Mouse (Mus musculus): Measurements from ENCODE around the gene Aff1. TPM values are rescaled to one million over a fixed set of nuclear protein-coding genes. Genes with fewer than 3 reads are reported as not detected.

The Aff1 gene
- total and polyA plus RNA-seq, 2 experiments from 2014 or later: 1.6 to 6.4 TPM

DNA sequence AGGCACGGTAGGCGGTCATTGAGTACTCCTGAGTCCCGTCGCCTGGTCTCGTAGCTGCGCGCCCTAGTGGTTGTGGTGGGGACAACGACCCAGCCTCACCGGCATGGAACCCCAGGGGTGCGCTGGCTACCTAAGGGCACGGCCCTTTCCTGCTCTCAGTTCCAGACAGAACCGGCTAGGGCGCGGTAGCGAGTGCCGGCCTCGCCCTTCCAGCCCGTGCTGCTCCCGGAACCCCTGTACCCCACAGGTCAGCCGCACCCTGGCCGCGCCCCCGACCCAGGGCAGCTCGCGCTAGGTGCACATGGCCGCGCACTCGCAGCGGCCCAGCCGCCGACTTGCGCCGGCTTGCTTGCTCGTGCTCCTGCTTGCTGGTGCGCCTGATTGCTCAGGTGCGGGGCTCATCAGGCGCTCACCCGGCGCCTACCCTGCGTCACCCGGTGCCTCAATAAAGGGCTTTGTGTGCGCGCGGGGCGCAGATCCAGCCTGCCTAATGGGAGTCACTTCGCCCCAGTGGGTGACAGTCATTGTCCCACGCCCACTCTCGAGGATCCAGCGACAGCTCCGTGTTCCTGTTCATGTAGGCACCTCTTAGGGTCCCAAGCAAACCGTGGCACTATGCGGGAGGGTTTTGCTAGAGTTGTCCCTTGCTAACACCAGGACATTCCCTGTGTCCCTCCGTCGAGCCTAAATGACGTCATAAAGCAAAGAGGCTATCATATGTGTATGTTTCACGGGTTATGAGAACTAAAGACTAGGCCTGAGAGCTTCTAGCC, 36.6 kb upstream of the Aff1 start, which contains the start of gene 1700016H13Rik:
Gene 1700016H13Rik (minus strand): TSS at position 665 of the 773 bp plus-strand sequence.
- Histone ChIP-seq H3K9me3 (ENCODE audit: low read length) (no peaks in the 10 kb centered on the region), H3K27me3 (ENCODE audit: insufficient read depth, low read length) (0 out of 2 replicates have a peak, but pooled peaks cover 3% of the 10 kb centered on the region), H3K36me3 (ENCODE audit: insufficient read depth, low read length) (no peaks in the 10 kb centered on the region), H3K27ac (ENCODE audit: low read depth, low read length) (0 out of 2 replicates have a peak within 1 kb of the TSS, but pooled peaks have one; percentile 6), H3K4me3 (ENCODE audit: low read depth, low read length) (peak within 1 kb of the TSS; percentile 53), H3K4me2 (ENCODE audit: low read depth, low read length, poor library complexity, severe bottlenecking) (peak within 1 kb of the TSS; percentile 96), H3K9ac (replicated peaks; ENCODE audit: low read length, poor library complexity, severe bottlenecking) (peak within 1 kb of the TSS; percentile 76), H3K4me1 (ENCODE audit: insufficient read depth, low read length) (0 out of 2 replicates have a peak, but pooled peaks cover 2% of the 10 kb centered on the region)
- 1% methylated on average over 45 of the region's 56 CpGs for WGBS
- DNase-seq (ENCODE audit: low spot score) (peak; percentile 65), ATAC-seq (ENCODE audit: low FRiP score) (peak; percentile 81)
- TF ChIP-seq CTCF (IDR thresholded peaks at IDR 0.05): peak; percentile 67

DNA sequence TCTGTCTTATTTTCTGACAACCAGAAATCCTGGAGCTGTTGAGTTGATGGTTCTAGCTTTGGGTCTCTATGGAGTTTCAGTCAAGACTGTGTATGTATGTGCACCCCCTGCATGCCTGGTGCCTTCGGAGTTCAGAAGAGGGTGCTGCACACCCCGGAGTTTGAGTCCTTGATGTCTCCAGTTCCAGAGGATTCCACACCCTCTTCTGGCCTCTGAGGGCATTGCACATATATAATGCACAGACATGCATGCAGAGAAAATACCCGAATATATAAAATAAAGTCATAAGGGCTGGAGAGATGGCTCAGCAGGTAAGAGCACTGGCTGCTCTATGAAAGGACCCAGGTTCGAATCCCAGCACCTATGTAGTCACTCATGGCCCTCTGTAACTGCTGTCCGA, 33.3 kb upstream of the Aff1 start:
- peak; percentile 62 for TF ChIP-seq CTCF (IDR thresholded peaks at IDR 0.05)
- no peak for ATAC-seq (ENCODE audit: low FRiP score)

DNA sequence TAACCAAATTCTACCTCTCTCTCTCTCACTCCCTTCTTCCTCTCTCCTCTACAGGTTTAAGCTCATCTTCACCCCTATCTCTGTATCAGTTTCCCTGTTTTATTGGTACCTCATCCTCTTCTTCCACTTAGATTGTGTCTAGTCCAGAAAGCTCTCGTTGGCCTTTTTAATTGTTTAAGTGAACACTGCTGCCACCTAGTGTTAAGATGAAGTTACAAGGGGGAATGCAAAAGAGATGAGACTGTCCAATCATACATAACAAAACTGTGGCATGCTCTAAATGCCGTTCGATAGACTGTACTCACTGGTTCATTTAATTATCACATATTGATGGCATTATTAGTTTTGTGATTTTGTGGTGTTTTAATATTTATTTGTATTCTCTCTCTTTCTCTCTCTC, 32.6 kb upstream of the Aff1 start:
- H3K27me3 ChIP-seq (ENCODE audit: insufficient read depth, low read length): 0 out of 2 replicates have a peak, but pooled peaks cover 3% of the 10 kb centered on the region
- DNase-seq (ENCODE audit: low spot score) (peak; percentile 84), ATAC-seq (ENCODE audit: low FRiP score) (no peak)
- no peak overlapping the region for H3K9ac ChIP-seq (replicated peaks; ENCODE audit: low read length, poor library complexity, severe bottlenecking)
- no peaks in the 10 kb centered on the region for H3K9me3 ChIP-seq (ENCODE audit: low read length)
- peak; percentile 91 for TF ChIP-seq CTCF (IDR thresholded peaks at IDR 0.05)
- H3K4me2 ChIP-seq (ENCODE audit: low read depth, low read length, poor library complexity, severe bottlenecking): no peak overlapping the region
- whole genome bisulfite sequencing: 26% methylated on average over 3 of the region's 3 CpGs
- no peak overlapping the region for H3K4me3 ChIP-seq (ENCODE audit: low read depth, low read length)
- no peak overlapping the region for H3K27ac ChIP-seq (ENCODE audit: low read depth, low read length)
- 0 out of 2 replicates have a peak, but pooled peaks cover 2% of the 10 kb centered on the region for H3K4me1 ChIP-seq (ENCODE audit: insufficient read depth, low read length)
- no peaks in the 10 kb centered on the region for H3K36me3 ChIP-seq (ENCODE audit: insufficient read depth, low read length)

More for the DNA sequence above, 33.3 kb upstream of the Aff1 start:
- no peak overlapping the region for H3K4me3 ChIP-seq (ENCODE audit: low read depth, low read length)
- H3K9ac ChIP-seq (replicated peaks; ENCODE audit: low read length, poor library complexity, severe bottlenecking): no peak overlapping the region
- 0 out of 2 replicates have a peak, but pooled peaks cover 2% of the 10 kb centered on the region for H3K4me1 ChIP-seq (ENCODE audit: insufficient read depth, low read length)
- no peak overlapping the region for H3K27ac ChIP-seq (ENCODE audit: low read depth, low read length)
- 0 out of 2 replicates have a peak, but pooled peaks cover 3% of the 10 kb centered on the region for H3K27me3 ChIP-seq (ENCODE audit: insufficient read depth, low read length)
- H3K4me2 ChIP-seq (ENCODE audit: low read depth, low read length, poor library complexity, severe bottlenecking): no peak overlapping the region
- no peaks in the 10 kb centered on the region for H3K9me3 ChIP-seq (ENCODE audit: low read length)
- WGBS: 72% methylated on average over 5 of the region's 5 CpGs
- DNase-seq (ENCODE audit: low spot score): peak; percentile 23
- H3K36me3 ChIP-seq (ENCODE audit: insufficient read depth, low read length): no peaks in the 10 kb centered on the region

DNA sequence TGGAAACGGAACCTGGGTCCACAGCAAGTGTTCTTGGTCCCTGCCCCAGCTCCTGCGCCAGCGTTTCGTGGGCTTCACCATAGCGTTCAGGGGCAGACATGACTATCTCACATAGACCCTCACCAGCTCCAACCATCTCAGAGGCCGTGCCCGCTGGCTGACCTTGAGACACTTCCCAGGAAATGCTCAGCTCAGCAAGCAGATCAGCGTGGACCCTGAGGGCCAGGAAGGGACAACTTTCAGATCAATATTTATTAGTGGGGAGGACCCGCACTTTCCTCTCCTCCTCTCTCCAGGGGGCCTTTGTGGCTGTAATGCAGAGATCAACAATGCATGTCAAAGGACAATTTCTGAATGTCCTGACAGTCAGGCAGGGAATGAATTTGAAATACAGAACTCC, 27.2 kb upstream of the Aff1 start:
- 0 out of 2 replicates have a peak, but pooled peaks cover 3% of the 10 kb centered on the region for H3K27me3 ChIP-seq (ENCODE audit: insufficient read depth, low read length)
- no peak overlapping the region for H3K4me3 ChIP-seq (ENCODE audit: low read depth, low read length)
- no peaks in the 10 kb centered on the region for H3K4me1 ChIP-seq (ENCODE audit: insufficient read depth, low read length)
- DNase-seq (ENCODE audit: low spot score): no peak
- no peak overlapping the region for H3K27ac ChIP-seq (ENCODE audit: low read depth, low read length)
- H3K36me3 ChIP-seq (ENCODE audit: insufficient read depth, low read length): no peaks in the 10 kb centered on the region
- no peak for ATAC-seq (ENCODE audit: low FRiP score)
- no peak overlapping the region for H3K9ac ChIP-seq (replicated peaks; ENCODE audit: low read length, poor library complexity, severe bottlenecking)
- no peak overlapping the region for H3K4me2 ChIP-seq (ENCODE audit: low read depth, low read length, poor library complexity, severe bottlenecking)
- WGBS: 72% methylated on average over 9 of the region's 9 CpGs
- no peak for TF ChIP-seq CTCF (IDR thresholded peaks at IDR 0.05)
- H3K9me3 ChIP-seq (ENCODE audit: low read length): no peaks in the 10 kb centered on the region

DNA sequence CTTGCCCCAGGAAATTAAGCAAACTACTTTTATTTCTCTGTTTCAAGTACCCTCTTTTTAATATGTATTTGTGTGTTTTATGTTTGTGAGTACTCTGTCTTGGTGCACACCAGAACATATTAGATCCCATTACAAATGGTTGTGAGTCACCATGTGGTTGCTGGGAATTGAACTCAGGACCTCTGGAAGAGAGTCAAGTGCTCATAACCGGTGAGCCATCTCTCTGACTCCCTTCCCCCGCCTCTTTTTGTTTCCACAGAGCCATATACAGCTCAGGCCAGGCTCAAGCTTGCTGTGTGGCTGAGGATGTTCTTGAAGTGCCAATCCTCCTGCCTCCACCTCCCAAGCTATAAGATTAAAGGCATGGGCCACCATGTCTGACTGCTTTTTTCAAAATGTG, 26.3 kb upstream of the Aff1 start:
- H3K27ac ChIP-seq (ENCODE audit: low read depth, low read length): no peak overlapping the region
- H3K9me3 ChIP-seq (ENCODE audit: low read length): no peaks in the 10 kb centered on the region
- H3K4me3 ChIP-seq (ENCODE audit: low read depth, low read length): no peak overlapping the region
- no peak for DNase-seq (ENCODE audit: low spot score)
- no peaks in the 10 kb centered on the region for H3K4me1 ChIP-seq (ENCODE audit: insufficient read depth, low read length)
- no peak for ATAC-seq (ENCODE audit: low FRiP score)
- H3K36me3 ChIP-seq (ENCODE audit: insufficient read depth, low read length): no peaks in the 10 kb centered on the region
- no peaks in the 10 kb centered on the region for H3K27me3 ChIP-seq (ENCODE audit: insufficient read depth, low read length)
- 81% methylated on average over 2 of the region's 2 CpGs for WGBS
- TF ChIP-seq CTCF (IDR thresholded peaks at IDR 0.05): no peak
- no peak overlapping the region for H3K4me2 ChIP-seq (ENCODE audit: low read depth, low read length, poor library complexity, severe bottlenecking)
- no peak overlapping the region for H3K9ac ChIP-seq (replicated peaks; ENCODE audit: low read length, poor library complexity, severe bottlenecking)

DNA sequence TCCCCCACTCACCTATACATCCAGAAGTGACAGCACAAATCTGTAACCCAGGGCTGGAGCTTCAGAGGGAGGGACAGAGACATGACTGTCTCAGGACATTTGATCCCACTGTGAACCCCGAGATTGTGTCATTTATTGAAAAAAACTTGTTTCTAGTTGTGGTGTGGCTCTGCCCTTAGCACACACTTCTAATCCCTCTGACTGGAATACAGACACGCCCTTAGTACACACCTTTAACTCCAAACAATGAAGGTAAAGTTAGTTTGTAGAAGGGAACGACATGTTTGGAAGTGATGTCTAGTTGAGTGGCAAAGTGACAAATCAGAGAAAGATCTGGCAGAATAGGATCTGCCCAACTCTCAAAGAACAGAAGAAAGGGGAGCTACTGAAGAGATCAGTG, 20.3 kb upstream of the Aff1 start:
- ATAC-seq (ENCODE audit: low FRiP score) (no peak), DNase-seq (ENCODE audit: low spot score) (no peak)
- H3K9me3 ChIP-seq (ENCODE audit: low read length): no peaks in the 10 kb centered on the region
- no peak overlapping the region for H3K9ac ChIP-seq (replicated peaks; ENCODE audit: low read length, poor library complexity, severe bottlenecking)
- no peak for TF ChIP-seq CTCF (IDR thresholded peaks at IDR 0.05)
- no peaks in the 10 kb centered on the region for H3K36me3 ChIP-seq (ENCODE audit: insufficient read depth, low read length)
- no peak overlapping the region for H3K4me3 ChIP-seq (ENCODE audit: low read depth, low read length)
- no peak overlapping the region for H3K27ac ChIP-seq (ENCODE audit: low read depth, low read length)
- H3K4me1 ChIP-seq (ENCODE audit: insufficient read depth, low read length): no peaks in the 10 kb centered on the region
- H3K27me3 ChIP-seq (ENCODE audit: insufficient read depth, low read length): no peaks in the 10 kb centered on the region
- WGBS: 70% methylated on average over 3 of the region's 3 CpGs
- H3K4me2 ChIP-seq (ENCODE audit: low read depth, low read length, poor library complexity, severe bottlenecking): no peak overlapping the region
